Mouse (Mus musculus): Measurements from ENCODE around the gene Dmpk.

DNA sequence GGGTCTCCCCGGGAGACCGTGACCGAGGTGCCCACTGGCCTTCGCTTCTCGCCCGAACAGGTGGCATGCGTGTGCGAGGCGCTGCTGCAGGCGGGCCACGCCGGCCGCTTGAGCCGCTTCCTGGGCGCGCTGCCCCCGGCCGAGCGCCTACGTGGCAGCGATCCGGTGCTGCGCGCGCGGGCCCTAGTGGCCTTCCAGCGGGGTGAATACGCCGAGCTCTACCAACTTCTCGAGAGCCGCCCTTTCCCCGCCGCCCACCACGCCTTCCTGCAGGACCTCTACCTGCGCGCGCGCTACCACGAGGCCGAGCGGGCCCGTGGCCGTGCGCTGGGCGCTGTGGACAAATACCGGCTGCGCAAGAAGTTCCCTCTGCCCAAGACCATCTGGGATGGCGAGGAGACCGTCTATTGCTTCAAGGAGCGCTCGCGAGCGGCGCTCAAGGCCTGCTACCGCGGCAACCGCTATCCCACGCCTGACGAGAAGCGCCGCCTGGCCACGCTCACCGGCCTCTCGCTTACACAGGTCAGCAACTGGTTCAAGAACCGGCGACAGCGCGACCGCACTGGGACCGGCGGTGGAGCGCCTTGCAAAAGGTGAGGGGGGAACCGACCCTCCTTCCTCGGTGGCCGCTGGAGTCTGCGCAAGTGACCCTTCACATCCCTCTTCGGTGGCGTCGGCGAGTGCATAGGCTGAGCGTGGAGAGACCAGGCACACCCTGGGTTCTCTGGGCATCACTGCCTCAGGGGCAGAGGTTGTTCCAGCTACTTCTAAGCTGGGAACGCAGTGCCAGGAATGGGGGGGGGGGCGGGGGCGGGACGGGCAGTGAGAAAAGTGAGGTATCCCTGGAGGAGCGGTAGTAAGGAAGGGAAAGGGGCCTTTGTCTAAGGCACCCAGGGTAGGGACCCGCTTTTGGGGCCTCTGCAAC lies 11.4 kb downstream of the Dmpk start:
- TF ChIP-seq EP300 (IDR thresholded peaks at IDR 0.05; ENCODE audit: low read depth) (no peak), CTCF (IDR thresholded peaks at IDR 0.05; ENCODE audit: low read depth) (no peak)

Data from liver, postnatal 0 days (tissue).